Mouse (Mus musculus) stomach, postnatal 0 days (tissue): ENCODE measurements around the gene Gm17019.
"Not testable (repeated sequence)": the region's sequence is repeated elsewhere in the genome, so short reads cannot be mapped to it uniquely, and the experiment has no call there.

Experiments
- CTCF ChIP-seq: IDR thresholded peaks from 2 replicates; pipeline ENCODE4 v1.5.1; 2016; ENCODE audit warnings: antibody characterized with exemption, low read depth, mild to moderate bottlenecking, moderate library complexity
- EP300 ChIP-seq: optimal IDR thresholded peaks from 2 replicates; pipeline ENCODE3; 2016; ENCODE audit warnings: antibody characterized with exemption

DNA sequence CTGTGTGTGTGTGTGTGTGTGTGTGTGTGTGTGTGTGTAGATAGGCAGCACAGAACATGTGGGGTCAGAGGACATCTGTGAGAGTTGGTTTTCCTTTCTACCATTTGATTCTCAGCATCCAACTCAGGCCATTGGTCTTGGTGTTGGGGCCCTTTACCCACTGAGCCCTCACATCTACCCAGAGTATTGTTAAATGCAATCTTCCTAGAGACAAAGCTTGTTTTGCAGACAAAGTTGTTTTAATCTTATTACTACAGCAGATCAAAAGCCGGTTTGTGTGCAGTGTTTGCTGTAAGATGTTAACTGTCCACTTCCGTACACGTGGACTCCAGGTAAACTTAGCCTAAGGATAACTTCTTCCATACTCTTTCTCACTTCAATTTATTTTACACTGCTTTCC lies 26.5 kb downstream of the Gm17019 start:
- not testable (repeated sequence) for TF ChIP-seq CTCF, EP300
